Mouse (Mus musculus): Measurements from ENCODE around the gene Ifnar2. TPM values are rescaled to one million over a fixed set of nuclear protein-coding genes. Genes with fewer than 3 reads are reported as not detected.

Ifnar2 gene
- polyA plus RNA-seq, 1 experiment from 2014 or later, result 32.5 TPM

- Histone ChIP-seq H3K4me2 (no peak overlapping the region), H3K4me3 (no peak overlapping the region), H3K4me1 (no peaks in the 10 kb centered on the region), H3K9ac (no peak overlapping the region), H3K9me3 (replicated peaks) (no peaks in the 10 kb centered on the region), H3K27ac (no peak overlapping the region), H3K36me3 (ENCODE audit: poor library complexity, severe bottlenecking) (peaks cover 35% of the 10 kb centered on the region), H3K27me3 (no peaks in the 10 kb centered on the region)
- no peak for ATAC-seq
- WGBS, result 90% methylated on average over 12 of the region's 12 CpGs
Measured at GRCm38 (mm10) chr16:91398030-91398429, 25.4 kb downstream of the Ifnar2 start.

GRCm38 (mm10) chr16:91398944-91399343 is 26.4 kb downstream of the Ifnar2 start:
- WGBS, result 96% methylated on average over 7 of the region's 7 CpGs
- H3K9me3 ChIP-seq (replicated peaks), result no peaks in the 10 kb centered on the region
- no peak for ATAC-seq
- H3K36me3 ChIP-seq (ENCODE audit: poor library complexity, severe bottlenecking), result peaks cover 35% of the 10 kb centered on the region
- H3K27me3 ChIP-seq, result no peaks in the 10 kb centered on the region
- no peaks in the 10 kb centered on the region for H3K4me1 ChIP-seq
- H3K9ac ChIP-seq, result no peak overlapping the region
- no peak overlapping the region for H3K4me3 ChIP-seq
- no peak overlapping the region for H3K4me2 ChIP-seq
- no peak overlapping the region for H3K27ac ChIP-seq

GRCm38 (mm10) chr16:91401569-91402165 is 29.1 kb downstream of the Ifnar2 start:
- no peak overlapping the region for H3K27ac ChIP-seq
- no peaks in the 10 kb centered on the region for H3K27me3 ChIP-seq
- H3K9ac ChIP-seq, result no peak overlapping the region
- no peak overlapping the region for H3K4me2 ChIP-seq
- peaks cover 22% of the 10 kb centered on the region for H3K36me3 ChIP-seq (ENCODE audit: poor library complexity, severe bottlenecking)
- 88% methylated on average over 6 of the region's 6 CpGs for WGBS
- ATAC-seq, result no peak
- peaks cover 10% of the 10 kb centered on the region for H3K4me1 ChIP-seq
- no peak overlapping the region for H3K4me3 ChIP-seq
- H3K9me3 ChIP-seq (replicated peaks), result no peaks in the 10 kb centered on the region

- 79% methylated on average over 9 of the region's 9 CpGs for WGBS
- Histone ChIP-seq H3K27ac (no peak overlapping the region), H3K4me3 (no peak overlapping the region)
Measured at GRCm38 (mm10) chr16:91403784-91404183, 31.2 kb downstream of the Ifnar2 start.

GRCm38 (mm10) chr16:91404187-91404586 is 31.6 kb downstream of the Ifnar2 start:
- no peak overlapping the region for H3K9ac ChIP-seq
- peaks cover 14% of the 10 kb centered on the region for H3K36me3 ChIP-seq (ENCODE audit: poor library complexity, severe bottlenecking)
- H3K4me2 ChIP-seq, result no peak overlapping the region
- H3K4me1 ChIP-seq, result peaks cover 14% of the 10 kb centered on the region
- no peaks in the 10 kb centered on the region for H3K9me3 ChIP-seq (replicated peaks)
- WGBS, result 92% methylated on average over 8 of the region's 8 CpGs
- H3K27me3 ChIP-seq, result no peaks in the 10 kb centered on the region
- no peak for ATAC-seq
- no peak overlapping the region for H3K4me3 ChIP-seq
- no peak overlapping the region for H3K27ac ChIP-seq

More at GRCm38 (mm10) chr16:91403784-91404183, 31.2 kb downstream of the Ifnar2 start:
- Histone ChIP-seq H3K36me3 (ENCODE audit: poor library complexity, severe bottlenecking) (peaks cover 14% of the 10 kb centered on the region), H3K9me3 (replicated peaks) (no peaks in the 10 kb centered on the region), H3K9ac (no peak overlapping the region), H3K4me1 (peaks cover 14% of the 10 kb centered on the region), H3K4me2 (no peak overlapping the region), H3K27me3 (no peaks in the 10 kb centered on the region)
- ATAC-seq, result no peak

- no peak for ATAC-seq
- H3K4me2 ChIP-seq, result no peak overlapping the region
- no peak overlapping the region for H3K4me3 ChIP-seq
- WGBS, result 69% methylated on average over 10 of the region's 10 CpGs
- H3K36me3 ChIP-seq (ENCODE audit: poor library complexity, severe bottlenecking), result peaks cover 14% of the 10 kb centered on the region
- no peaks in the 10 kb centered on the region for H3K27me3 ChIP-seq
- peaks cover 14% of the 10 kb centered on the region for H3K4me1 ChIP-seq
- H3K9ac ChIP-seq, result no peak overlapping the region
- no peaks in the 10 kb centered on the region for H3K9me3 ChIP-seq (replicated peaks)
- no peak overlapping the region for H3K27ac ChIP-seq
Measured at GRCm38 (mm10) chr16:91404828-91405577, 32.4 kb downstream of the Ifnar2 start.

- Histone ChIP-seq H3K27ac (no peak within 1 kb of the TSS; the same call in 1 of the 2 replicates), H3K4me2 (peak within 1 kb of the TSS; percentile 92)
Measured at GRCm38 (mm10) chr16:91405640-91406584, 33.3 kb downstream of the Ifnar2 start, which contains the start of gene Il10rb. Gene Il10rb, plus strand, starts transcription at chr16:91406164.

GRCm38 (mm10) chr16:91406585-91407220 is 34.1 kb downstream of the Ifnar2 start:
- ATAC-seq, result peak; percentile 41; the same call in 1 of the 2 replicates
- Histone ChIP-seq H3K27ac (no peak overlapping the region), H3K4me3 (peak overlapping the region; percentile 58), H3K9ac (peak overlapping the region; percentile 81), H3K27me3 (no peaks in the 10 kb centered on the region), H3K4me1 (peaks cover 14% of the 10 kb centered on the region), H3K9me3 (replicated peaks) (no peaks in the 10 kb centered on the region), H3K36me3 (ENCODE audit: poor library complexity, severe bottlenecking) (peaks cover 14% of the 10 kb centered on the region), H3K4me2 (peak overlapping the region; percentile 92)
- 2% methylated on average over 13 of the region's 13 CpGs for WGBS

More at GRCm38 (mm10) chr16:91405640-91406584, 33.3 kb downstream of the Ifnar2 start, which contains the start of gene Il10rb:
- Histone ChIP-seq H3K4me1 (peaks cover 14% of the 10 kb centered on the region), H3K36me3 (ENCODE audit: poor library complexity, severe bottlenecking) (peaks cover 14% of the 10 kb centered on the region), H3K27me3 (no peaks in the 10 kb centered on the region), H3K9ac (peak within 1 kb of the TSS; percentile 81), H3K9me3 (replicated peaks) (no peaks in the 10 kb centered on the region), H3K4me3 (peak within 1 kb of the TSS; percentile 58)
- WGBS, result 6% methylated on average over 49 of the region's 51 CpGs
- peak; percentile 87 for ATAC-seq

GRCm38 (mm10) chr16:91413102-91413844 is 40.7 kb downstream of the Ifnar2 start:
- Histone ChIP-seq H3K4me1 (no peaks in the 10 kb centered on the region), H3K27ac (no peak overlapping the region), H3K4me3 (no peak overlapping the region), H3K4me2 (no peak overlapping the region), H3K27me3 (no peaks in the 10 kb centered on the region), H3K9me3 (replicated peaks) (no peaks in the 10 kb centered on the region), H3K36me3 (ENCODE audit: poor library complexity, severe bottlenecking) (no peaks in the 10 kb centered on the region), H3K9ac (no peak overlapping the region)
- ATAC-seq, result no peak
- whole genome bisulfite sequencing, result 84% methylated on average over 12 of the region's 12 CpGs

- H3K27ac ChIP-seq, result no peak overlapping the region
- H3K9me3 ChIP-seq (replicated peaks), result no peaks in the 10 kb centered on the region
- H3K4me2 ChIP-seq, result no peak overlapping the region
- no peak for ATAC-seq
- no peaks in the 10 kb centered on the region for H3K27me3 ChIP-seq
- H3K4me3 ChIP-seq, result no peak overlapping the region
- 87% methylated on average over 9 of the region's 9 CpGs for WGBS
- no peaks in the 10 kb centered on the region for H3K36me3 ChIP-seq (ENCODE audit: poor library complexity, severe bottlenecking)
- H3K4me1 ChIP-seq, result no peaks in the 10 kb centered on the region
- H3K9ac ChIP-seq, result no peak overlapping the region
Measured at GRCm38 (mm10) chr16:91415391-91416189, 43.0 kb downstream of the Ifnar2 start.
